Mouse (Mus musculus): ENCODE data around the gene Abcb8.

Gene Abcb8

GRCm38 (mm10) chr5:24455076-24455475 is 61.6 kb downstream of the Abcb8 start:
- no peak for DNase-seq (ENCODE audit: low read depth, low spot score)

GRCm38 (mm10) chr5:24455613-24456012 is 62.1 kb downstream of the Abcb8 start:
- no peak for DNase-seq (ENCODE audit: low read depth, low spot score)

Data from embryo, embryonic 11.5 days (tissue).